Mouse (Mus musculus) spleen, postnatal 14 days (tissue): ENCODE results near the gene Cilp.

Experiments
- DNase-seq, 2 experiments: peaks; one replicate each; pipeline ENCODE4 v3.0.0; 2021 to 2022; ENCODE audit warnings: low spot score in 2 of 2

Gene Cilp

DNA sequence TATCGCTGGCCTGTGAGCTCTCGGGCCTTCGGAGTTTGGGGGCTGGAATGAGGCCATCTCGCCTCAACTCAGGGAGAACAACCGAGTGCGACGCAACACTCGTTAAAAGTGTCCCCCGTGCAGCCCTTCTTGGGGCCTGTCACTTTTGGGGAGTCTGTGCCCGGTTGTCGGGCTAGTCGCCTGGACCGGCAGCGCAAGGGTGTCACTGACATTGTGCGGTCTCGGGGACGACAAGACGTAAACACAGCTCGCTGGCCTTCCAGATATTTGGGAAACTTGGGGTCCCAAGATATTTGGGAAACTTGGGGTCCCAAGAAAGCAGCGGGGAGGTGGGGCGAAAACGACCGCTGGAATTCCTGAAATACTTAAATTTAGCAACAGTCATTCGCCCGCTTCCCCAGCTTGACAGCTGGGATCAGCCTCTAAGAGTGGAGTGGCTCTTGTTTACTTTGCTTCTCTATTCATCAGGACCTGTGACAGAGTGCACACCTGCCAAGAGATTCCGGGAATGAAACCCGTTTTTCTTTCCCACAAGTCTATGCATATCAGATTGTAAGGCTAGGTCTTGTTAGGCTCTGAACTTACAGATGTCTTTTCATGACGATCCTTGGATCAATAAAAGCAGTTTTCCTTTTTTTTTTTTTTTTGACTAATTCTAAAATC lies 29.9 kb downstream of the Cilp start:
- DNase-seq: no peak

DNA sequence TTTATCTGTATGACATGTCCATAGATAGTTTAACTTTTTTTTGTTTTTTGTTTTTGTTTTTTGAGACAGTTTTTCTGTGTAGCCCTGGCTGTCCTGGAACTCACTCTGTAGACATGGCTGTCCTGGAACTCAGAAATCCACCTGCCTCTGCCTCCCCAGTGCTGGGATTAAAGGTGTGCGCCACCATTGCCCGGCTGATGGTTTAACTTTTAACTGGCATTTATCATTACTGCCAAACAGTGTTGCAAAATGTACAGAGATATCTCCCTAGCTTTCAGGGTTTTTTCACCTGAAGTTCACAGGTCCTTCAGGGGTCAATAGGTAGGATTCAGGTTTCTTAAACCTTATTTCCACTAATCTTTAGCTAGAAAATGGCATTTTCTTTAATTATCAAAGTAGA lies 32.1 kb downstream of the Cilp start:
- DNase-seq: no peak

DNA sequence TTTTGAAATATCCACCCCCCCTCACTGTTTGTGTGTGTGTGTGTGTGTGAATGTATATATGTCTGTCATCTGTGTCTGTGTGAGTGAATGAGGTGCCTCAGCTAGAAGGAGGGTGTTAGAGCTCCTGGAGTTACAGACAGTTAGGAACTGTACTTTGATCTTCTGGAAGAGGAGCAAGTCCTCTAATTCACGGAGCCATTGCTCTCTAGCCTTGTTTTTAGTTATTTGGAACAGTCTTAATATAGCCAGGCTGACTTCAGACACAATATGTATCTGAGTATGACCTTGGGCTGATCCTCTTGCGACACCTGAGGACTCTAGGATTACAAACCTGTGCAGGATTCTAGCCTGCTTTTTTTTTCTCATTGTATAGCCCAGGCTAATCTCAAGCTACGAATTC lies 33.8 kb downstream of the Cilp start:
- DNase-seq: no peak

DNA sequence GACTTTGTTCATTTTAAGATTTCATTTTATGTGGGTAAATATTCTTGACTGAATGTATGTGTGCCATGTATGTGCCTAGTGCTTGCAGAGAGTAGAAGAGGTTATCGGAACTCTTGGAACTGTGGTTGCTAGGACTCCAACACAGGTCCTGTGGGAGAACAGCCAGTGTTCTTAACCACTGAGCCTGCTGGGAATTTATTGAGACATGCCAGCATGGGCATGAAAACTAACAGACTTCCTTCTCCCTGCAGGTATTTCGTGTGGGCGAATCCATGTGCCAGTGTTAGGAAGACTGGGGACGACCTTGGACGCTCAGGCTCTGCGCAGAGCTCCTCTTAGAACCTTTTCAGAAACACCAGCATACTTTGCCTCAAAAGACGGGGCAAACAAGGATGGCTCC lies 34.7 kb downstream of the Cilp start:
- DNase-seq: no peak

DNA sequence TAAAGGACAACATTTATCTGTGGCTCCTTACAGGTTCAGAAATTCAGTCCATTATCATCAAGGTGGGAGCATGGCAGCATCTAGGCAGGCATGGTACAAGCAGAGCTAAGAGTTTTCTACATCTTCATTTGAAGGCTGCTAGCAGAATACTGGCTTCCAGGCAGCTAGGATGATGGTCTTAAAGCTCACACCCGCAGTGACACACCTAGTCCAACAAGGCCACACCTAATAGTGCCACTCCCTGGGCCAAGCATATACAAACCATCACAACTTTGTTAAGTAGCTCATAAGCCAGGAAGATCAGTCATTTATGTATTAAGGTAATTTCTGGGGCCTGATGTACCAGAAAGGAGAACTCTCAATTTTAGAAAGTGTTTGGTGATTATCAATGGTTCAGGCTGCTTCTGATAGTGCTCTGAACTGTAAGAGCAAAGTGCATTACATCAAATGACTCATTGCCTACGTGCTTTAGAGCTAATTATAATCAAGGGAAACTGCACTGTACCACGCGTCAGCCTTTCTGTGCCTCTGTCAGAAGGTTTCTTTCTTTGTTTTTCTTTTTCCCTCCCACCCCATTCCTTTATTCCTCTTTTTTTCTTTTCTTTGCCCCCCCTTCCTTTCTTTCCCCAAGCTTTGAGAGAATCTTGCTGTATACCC lies 37.5 kb downstream of the Cilp start:
- no peak for DNase-seq

DNA sequence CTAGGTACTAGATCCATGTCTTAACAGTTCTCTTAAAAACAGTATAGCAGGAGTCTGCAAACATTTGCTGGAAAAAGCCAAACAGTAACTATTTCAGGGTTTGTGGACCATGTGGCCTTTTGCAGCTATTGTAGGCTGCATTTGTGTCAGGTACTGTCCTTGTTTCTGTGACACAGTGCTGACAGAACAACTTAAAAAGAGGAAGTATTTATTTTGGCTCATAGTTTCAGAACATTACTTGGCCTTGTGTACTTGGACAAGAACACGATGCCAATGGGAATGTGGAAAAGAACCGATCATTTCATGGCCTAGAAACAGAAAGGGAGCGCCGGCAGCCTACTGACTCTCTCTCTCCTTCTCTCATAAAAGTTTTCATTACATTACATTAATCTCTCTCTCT lies 38.6 kb downstream of the Cilp start:
- DNase-seq: no peak

DNA sequence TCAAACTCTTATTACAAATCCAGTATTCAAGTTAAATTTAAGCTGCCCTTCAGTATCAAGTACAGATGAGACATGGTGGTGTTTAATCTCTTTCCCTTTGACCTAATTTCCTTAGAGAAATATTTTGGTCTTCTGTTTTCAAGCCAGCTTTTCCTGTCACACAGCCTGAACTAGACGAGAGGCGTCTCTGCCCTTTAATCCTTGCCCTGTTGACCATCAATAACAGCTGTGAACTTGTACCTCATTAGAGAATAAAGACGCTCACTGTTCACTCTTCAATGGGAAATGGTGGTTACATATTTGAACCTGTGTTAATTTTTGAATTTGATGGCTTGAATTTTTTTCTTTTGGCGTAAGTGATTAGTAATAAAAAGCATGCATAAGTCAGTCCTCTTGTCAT lies 39.3 kb downstream of the Cilp start:
- DNase-seq: no peak

DNA sequence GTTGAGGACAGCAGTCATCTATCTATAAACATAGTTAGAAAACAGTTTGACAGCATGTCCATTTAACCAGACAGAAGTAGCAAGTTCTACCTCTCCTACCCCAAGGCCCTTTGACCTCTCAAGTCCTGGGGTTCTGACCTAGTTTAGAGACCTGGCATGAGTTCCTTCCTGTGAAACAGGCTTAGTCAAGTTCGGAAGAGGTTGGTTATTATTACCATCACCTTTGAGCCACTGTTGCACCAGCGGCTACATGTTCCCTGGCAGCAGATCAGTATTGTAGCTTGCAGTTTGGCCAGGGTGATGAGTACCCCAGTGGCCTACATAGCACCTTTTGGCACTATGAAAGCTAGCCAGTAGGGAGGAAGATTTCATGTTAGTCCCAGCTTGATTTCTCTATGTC lies 41.7 kb downstream of the Cilp start:
- DNase-seq: no peak

DNA sequence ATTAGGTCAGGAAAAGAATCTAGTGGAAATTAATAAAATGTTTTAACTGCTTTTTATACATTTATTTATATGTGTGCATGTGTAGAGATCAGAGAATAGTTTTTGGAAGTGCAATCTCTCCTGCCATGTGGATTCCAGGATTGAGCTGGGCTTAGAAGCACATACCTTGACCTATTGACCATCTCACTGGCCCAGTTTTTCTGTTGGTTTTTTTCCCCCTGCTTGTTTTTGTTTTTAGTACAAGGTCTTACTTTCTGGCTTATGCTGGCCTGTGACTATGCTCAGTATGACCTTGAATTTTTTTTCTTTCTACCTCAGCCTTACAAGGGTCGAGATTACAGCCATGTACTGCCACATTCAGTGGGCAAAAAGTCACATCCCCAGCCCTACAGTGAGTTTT lies 43.0 kb downstream of the Cilp start:
- no peak for DNase-seq

DNA sequence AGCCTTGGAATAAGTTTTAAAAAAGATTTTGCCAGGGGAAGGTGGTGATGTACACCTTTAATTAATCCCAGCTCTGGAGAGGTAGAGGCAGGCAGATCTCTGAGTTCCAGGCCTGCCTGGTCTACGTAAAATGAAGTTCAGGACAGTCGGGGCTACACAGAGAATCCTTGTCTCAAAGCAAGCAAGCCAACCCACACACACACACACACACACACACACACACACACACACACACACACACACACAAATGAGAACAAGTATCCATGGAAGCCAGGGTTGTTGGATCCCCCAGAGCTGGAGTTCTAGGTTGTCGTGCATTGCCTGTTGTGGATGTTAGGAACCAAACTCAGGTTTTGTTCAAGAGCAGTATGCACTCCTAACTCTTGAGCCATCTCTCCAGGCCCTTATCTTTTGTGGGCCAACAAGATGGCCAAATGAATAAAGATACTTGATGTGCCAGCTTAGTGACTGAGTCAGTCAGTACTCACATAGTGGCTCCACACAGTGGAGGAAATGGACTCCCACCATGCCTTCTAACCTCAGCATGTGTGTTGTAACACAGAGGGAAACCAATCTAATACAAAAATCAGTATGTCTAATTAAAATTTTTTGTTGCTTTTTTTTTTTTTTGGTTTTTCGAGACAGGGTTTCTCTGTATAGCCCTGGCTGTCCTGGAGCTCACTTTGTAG lies 47.8 kb downstream of the Cilp start:
- no peak for DNase-seq

DNA sequence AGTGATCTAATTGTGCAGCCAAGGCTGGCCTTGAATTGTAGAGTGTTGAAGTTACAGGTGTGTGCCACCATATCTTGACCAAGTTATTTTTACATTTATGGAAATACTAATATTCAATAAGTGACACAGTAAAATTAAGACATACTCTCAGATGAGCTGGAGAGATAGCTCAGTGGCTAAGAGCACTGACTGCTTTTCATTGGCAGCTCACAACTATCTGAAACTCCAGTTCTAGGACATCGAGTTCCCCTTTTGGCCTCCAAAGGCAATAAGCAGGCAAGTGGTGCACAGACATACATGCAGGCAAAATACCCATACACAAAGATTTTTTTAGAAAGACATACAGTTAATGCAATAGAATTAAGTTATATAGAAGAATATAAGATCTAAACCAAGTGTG lies 48.9 kb downstream of the Cilp start:
- DNase-seq: no peak

DNA sequence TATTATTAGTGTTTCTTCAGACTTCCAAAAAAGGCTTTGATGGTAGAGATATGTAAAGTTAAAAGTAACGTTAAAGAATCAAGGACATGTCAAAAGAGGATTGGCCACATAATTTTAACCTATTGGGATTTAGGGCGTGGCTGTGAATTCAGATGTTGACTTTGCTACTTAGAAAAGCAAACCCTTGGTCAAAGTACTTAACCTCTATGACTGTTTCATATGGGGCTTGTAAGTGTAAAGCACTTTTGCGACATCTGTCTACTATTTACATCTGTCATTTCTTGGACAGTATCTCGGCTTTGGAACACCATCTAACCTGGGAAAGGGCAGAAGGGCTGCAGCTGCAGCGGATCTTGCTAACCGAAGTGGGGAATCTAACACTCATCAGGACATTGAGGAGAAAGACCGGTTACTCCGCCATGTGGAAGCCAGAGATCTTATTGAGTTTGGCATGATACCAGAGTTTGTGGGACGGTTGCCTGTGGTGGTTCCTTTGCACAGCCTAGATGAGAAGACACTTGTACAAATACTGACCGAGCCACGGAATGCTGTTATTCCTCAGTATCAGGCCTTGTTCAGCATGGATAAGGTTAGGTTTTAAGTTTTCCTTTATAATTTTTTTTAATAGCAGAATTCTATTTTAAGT lies 57.4 kb downstream of the Cilp start:
- no peak for DNase-seq

DNA sequence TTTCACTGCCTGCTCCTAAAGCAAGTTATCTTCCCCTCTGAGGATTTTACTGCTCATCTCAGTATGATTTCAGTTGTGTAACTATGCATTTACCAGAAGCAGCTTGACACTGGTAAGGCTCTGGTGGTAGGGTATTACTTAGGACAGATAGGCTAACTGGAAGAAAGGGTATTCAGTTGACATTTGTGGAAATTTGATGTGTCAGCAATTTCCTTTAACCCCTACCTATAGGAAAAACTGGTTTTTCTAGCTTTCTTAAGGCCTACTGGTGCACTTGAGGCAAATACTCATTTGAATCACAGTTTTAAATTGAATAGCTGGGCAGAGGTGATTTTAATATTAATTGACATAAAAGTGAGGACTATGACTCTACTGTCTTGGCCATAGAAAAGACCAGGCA lies 61.0 kb downstream of the Cilp start:
- DNase-seq: no peak

DNA sequence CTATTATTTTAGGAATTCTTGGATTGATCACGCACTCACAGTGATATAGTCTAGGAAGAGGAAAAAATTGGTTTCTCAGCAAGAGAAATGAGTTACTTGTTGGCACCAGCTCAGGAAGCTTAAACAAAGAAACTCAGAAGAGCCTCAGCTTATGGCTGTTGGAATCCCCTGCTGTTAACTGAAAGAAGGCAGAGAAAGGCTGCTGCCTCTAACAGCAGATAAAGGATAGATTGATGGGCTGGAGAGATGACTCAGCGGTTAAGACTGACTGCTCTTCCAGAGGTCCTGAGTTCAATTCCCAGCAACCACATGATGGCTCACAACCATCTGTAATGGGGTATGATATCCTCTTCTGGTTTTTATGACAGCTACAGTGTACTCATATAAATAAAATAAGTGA lies 62.4 kb downstream of the Cilp start:
- DNase-seq: no peak
